Mouse (Mus musculus) heart, postnatal 0 days (tissue): ENCODE data around the gene Gm12216.

Experiments
- CTCF ChIP-seq: IDR thresholded peaks from 2 replicates; pipeline ENCODE4 v1.5.1; 2016; ENCODE audit warnings: antibody characterized with exemption, control low read depth, low read depth
- EP300 ChIP-seq: IDR thresholded peaks from 2 replicates; pipeline ENCODE4 v1.6.1; 2016; ENCODE audit warnings: antibody characterized with exemption, low read depth

DNA sequence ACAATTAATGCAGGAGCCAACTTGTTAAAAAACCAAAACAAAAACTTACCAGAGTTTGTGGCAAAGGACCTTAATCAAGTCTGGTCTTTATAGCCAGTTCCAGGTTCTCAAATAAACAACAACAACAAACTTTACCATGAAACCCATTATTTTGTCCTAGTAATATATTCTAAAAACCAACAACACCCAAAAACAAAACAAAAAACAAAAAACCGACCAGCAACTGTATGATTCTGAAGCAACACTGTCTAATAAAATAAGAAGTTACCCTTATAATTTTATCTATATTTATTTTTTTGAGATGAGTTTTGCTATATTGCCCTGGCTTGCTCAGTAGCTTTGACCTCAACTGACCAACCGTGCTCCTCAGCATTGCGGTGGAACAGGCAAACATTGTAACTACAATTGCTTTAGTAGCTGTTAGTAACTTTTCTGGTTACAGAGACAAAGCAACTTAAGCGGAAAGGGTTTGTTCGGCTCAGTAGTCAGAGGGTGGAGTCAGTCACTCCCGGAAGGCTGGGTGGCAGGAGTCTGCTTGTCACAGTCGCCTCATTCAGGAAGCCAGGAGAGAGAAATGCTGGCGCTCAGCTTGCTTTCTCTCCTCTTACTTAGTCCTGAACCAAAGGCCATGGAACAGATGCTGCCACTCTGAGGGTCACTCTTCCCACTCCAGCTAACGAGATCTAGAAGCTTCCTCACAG lies 33.8 kb upstream of the Gm12216 start:
- TF ChIP-seq CTCF, result no peak
- TF ChIP-seq EP300, result no peak
